8 mouse cellular contexts compared by ENCODE assay signal in genomic region chr16:22428853-22429341, GRCm38 (mm10). TPM values are rescaled to one million over a fixed set of nuclear protein-coding genes. Genes with fewer than 3 reads are reported as not detected.
DNase-seq lines count a peak whose midpoint lies in the region; ATAC-seq and TF ChIP-seq lines count a peak whose summit lies in the region.

No protein-coding gene starts in this region.

- H3K27me3 ChIP-seq in forebrain, embryonic 10.5 days (ENCODE audit: poor library complexity, severe bottlenecking): peaks cover 51% of the 10 kb centered on the region
- no peaks in the 10 kb centered on the region for H3K27me3 ChIP-seq in heart, embryonic 13.5 days (replicated peaks)
- H3K27me3 ChIP-seq in kidney, embryonic 16.5 days (ENCODE audit: insufficient read depth, low read length): no peaks in the 10 kb centered on the region
- no peaks in the 10 kb centered on the region for H3K27me3 ChIP-seq in limb, embryonic 12.5 days
- H3K27me3 ChIP-seq in midbrain, embryonic 13.5 days: peaks cover 54% of the 10 kb centered on the region

- peak overlapping the region; percentile 63 for H3K9ac ChIP-seq in heart, embryonic 13.5 days
- peak overlapping the region; percentile 25; the same call in 1 of the 2 replicates for H3K9ac ChIP-seq in kidney, embryonic 16.5 days (replicated peaks; ENCODE audit: low read length)
- no peak overlapping the region for H3K9ac ChIP-seq in limb, embryonic 12.5 days (replicated peaks)
- no peak overlapping the region for H3K9ac ChIP-seq in midbrain, embryonic 13.5 days (replicated peaks)

- ATAC-seq in heart, embryonic 13.5 days (ENCODE audit: extremely low read depth, insufficient number of reproducible peaks, low FRiP score, low TSS enrichment): peak; percentile 69; the same call in 1 of the 2 replicates
- ATAC-seq in kidney, embryonic 16.5 days (ENCODE audit: low FRiP score, low TSS enrichment): peak; percentile 94
- peak; percentile 80 for ATAC-seq in limb, embryonic 12.5 days (ENCODE audit: insufficient number of reproducible peaks, insufficient read depth, low FRiP score, low TSS enrichment, low read depth)
- ATAC-seq in midbrain, embryonic 13.5 days: peak; percentile 96

- H3K4me3 ChIP-seq in forebrain, embryonic 10.5 days: peak overlapping the region; percentile 42
- peak overlapping the region; percentile 27 for H3K4me3 ChIP-seq in heart, embryonic 13.5 days
- peak overlapping the region; percentile 19; the same call in 1 of the 2 replicates for H3K4me3 ChIP-seq in kidney, embryonic 16.5 days (ENCODE audit: low read length)
- H3K4me3 ChIP-seq in limb, embryonic 12.5 days (replicated peaks): no peak overlapping the region
- H3K4me3 ChIP-seq in midbrain, embryonic 13.5 days (replicated peaks): peak overlapping the region; percentile 17

- 1% methylated on average over 9 of the region's 9 CpGs for WGBS in forebrain, embryonic 10.5 days
- WGBS in heart, embryonic 13.5 days: 6% methylated on average over 9 of the region's 9 CpGs
- WGBS in kidney, embryonic 16.5 days: 12% methylated on average over 9 of the region's 9 CpGs
- WGBS in limb, embryonic 12.5 days: 12% methylated on average over 9 of the region's 9 CpGs
- WGBS in midbrain, embryonic 13.5 days: 2% methylated on average over 9 of the region's 9 CpGs

- peaks cover 23% of the 10 kb centered on the region for H3K36me3 ChIP-seq in forebrain, embryonic 10.5 days (replicated peaks)
- H3K36me3 ChIP-seq in heart, embryonic 13.5 days: peaks cover 6% of the 10 kb centered on the region
- H3K36me3 ChIP-seq in kidney, embryonic 16.5 days (ENCODE audit: insufficient read depth, low read length): peaks cover 7% of the 10 kb centered on the region; the same call in 1 of the 2 replicates
- H3K36me3 ChIP-seq in limb, embryonic 12.5 days: peaks cover 22% of the 10 kb centered on the region
- no peaks in the 10 kb centered on the region for H3K36me3 ChIP-seq in midbrain, embryonic 13.5 days

- H3K4me1 ChIP-seq in forebrain, embryonic 10.5 days: peaks cover 51% of the 10 kb centered on the region
- H3K4me1 ChIP-seq in heart, embryonic 13.5 days: peaks cover 30% of the 10 kb centered on the region
- H3K4me1 ChIP-seq in kidney, embryonic 16.5 days (ENCODE audit: insufficient read depth, low read length): peaks cover 31% of the 10 kb centered on the region
- H3K4me1 ChIP-seq in limb, embryonic 12.5 days (replicated peaks): peaks cover 32% of the 10 kb centered on the region
- peaks cover 37% of the 10 kb centered on the region for H3K4me1 ChIP-seq in midbrain, embryonic 13.5 days (replicated peaks)

- no peaks in the 10 kb centered on the region for H3K9me3 ChIP-seq in forebrain, embryonic 10.5 days
- H3K9me3 ChIP-seq in heart, embryonic 13.5 days: no peaks in the 10 kb centered on the region
- no peaks in the 10 kb centered on the region for H3K9me3 ChIP-seq in kidney, embryonic 16.5 days (ENCODE audit: low read length)
- no peaks in the 10 kb centered on the region for H3K9me3 ChIP-seq in limb, embryonic 12.5 days
- H3K9me3 ChIP-seq in midbrain, embryonic 13.5 days: no peaks in the 10 kb centered on the region

- no peak for TF ChIP-seq POLR2A in brain, embryonic 14.5 days (IDR thresholded peaks at IDR 0.05; ENCODE audit: borderline replicate concordance, extremely low read depth, insufficient read depth, insufficient read length, poor library complexity, severe bottlenecking)

- DNase-seq in 416B (ENCODE audit: low read depth): peak; percentile 38
- peak; percentile 99 for DNase-seq in brain, embryonic 14.5 days (ENCODE audit: low read depth)
- peak; percentile 89 for DNase-seq in forebrain, embryonic 10.5 days (ENCODE audit: extremely low spot score, low spot score)
- peak; percentile 79 for DNase-seq in telencephalon, adult 2 months (ENCODE audit: low read depth, low spot score)

- peak; percentile 36; the same call in 1 of the 2 replicates for TF ChIP-seq CTCF in brain, embryonic 14.5 days (IDR thresholded peaks at IDR 0.05; ENCODE audit: borderline replicate concordance, extremely low read depth, insufficient read depth, insufficient read length)

- peak overlapping the region; percentile 80 for H3K27ac ChIP-seq in forebrain, embryonic 10.5 days
- H3K27ac ChIP-seq in heart, embryonic 13.5 days (replicated peaks): peak overlapping the region; percentile 64
- peak overlapping the region; percentile 43 for H3K27ac ChIP-seq in kidney, embryonic 16.5 days (ENCODE audit: low read length)
- H3K27ac ChIP-seq in limb, embryonic 12.5 days: peak overlapping the region; percentile 75
- peak overlapping the region; percentile 51; the same call in 1 of the 2 replicates for H3K27ac ChIP-seq in midbrain, embryonic 13.5 days

- H3K4me2 ChIP-seq in heart, embryonic 13.5 days: peak overlapping the region; percentile 63
- peak overlapping the region; percentile 50 for H3K4me2 ChIP-seq in kidney, embryonic 16.5 days (replicated peaks; ENCODE audit: low read depth, low read length)
- peak overlapping the region; percentile 48 for H3K4me2 ChIP-seq in limb, embryonic 12.5 days
- H3K4me2 ChIP-seq in midbrain, embryonic 13.5 days (replicated peaks): peak overlapping the region; percentile 47

RNA-seq across cellular contexts. Expression of gene Etv5, which starts 10.6 kb away (rescaled TPM):
- 19.1 and 20.6 TPM in 2 replicates for polyA plus RNA-seq in brain, embryonic 14.5 days (2012; rRNA removed)
- polyA plus RNA-seq in forebrain, embryonic 10.5 days (2016; fragmentation: Nextera tagmentation; extraction: Ambion mirVana): 34.5 and 45.8 TPM in 2 replicates
- 22.1 and 25.1 TPM in 2 replicates for polyA plus RNA-seq in heart, embryonic 13.5 days (2015; fragmentation: Nextera tagmentation; extraction: Ambion mirVana)
- polyA plus RNA-seq in kidney, embryonic 16.5 days (2015; fragmentation: Nextera tagmentation; extraction: Ambion mirVana): 59.9 and 64.6 TPM in 2 replicates
- 37.6 and 44.2 TPM in 2 replicates for polyA plus RNA-seq in limb, embryonic 12.5 days (2016; fragmentation: Nextera tagmentation; extraction: Ambion mirVana)
- polyA plus RNA-seq in midbrain, embryonic 13.5 days (2015; fragmentation: Nextera tagmentation; extraction: Ambion mirVana): 9.5 and 9.9 TPM in 2 replicates

Comparison
In these comparisons a context has a peak if more than half of its experiments do, and no peak if none do; other contexts are left out.
1. DNase-seq: peak in every context shown above with its lines; median percentile 99 in brain, embryonic 14.5 days; 89 in forebrain, embryonic 10.5 days; 79 in telencephalon, adult 2 months; 38 in 416B.
2. H3K9ac ChIP-seq: peak in heart, embryonic 13.5 days (single experiment) and kidney, embryonic 16.5 days (single experiment); none in limb, embryonic 12.5 days (single experiment) and midbrain, embryonic 13.5 days (single experiment).
3. Peak in every context shown above with its lines, with median percentiles within 50 percentile points of each other: H3K27ac ChIP-seq, ATAC-seq and H3K4me2 ChIP-seq.